Mouse (Mus musculus) MN1 (cell line): ENCODE results near the gene Ctso.

ENCODE experiments used
- DNase-seq: peaks from one replicate; pipeline ENCODE4 v3.0.0-alpha.2; 2016; ENCODE audit warnings: low spot score

Ctso gene

DNA sequence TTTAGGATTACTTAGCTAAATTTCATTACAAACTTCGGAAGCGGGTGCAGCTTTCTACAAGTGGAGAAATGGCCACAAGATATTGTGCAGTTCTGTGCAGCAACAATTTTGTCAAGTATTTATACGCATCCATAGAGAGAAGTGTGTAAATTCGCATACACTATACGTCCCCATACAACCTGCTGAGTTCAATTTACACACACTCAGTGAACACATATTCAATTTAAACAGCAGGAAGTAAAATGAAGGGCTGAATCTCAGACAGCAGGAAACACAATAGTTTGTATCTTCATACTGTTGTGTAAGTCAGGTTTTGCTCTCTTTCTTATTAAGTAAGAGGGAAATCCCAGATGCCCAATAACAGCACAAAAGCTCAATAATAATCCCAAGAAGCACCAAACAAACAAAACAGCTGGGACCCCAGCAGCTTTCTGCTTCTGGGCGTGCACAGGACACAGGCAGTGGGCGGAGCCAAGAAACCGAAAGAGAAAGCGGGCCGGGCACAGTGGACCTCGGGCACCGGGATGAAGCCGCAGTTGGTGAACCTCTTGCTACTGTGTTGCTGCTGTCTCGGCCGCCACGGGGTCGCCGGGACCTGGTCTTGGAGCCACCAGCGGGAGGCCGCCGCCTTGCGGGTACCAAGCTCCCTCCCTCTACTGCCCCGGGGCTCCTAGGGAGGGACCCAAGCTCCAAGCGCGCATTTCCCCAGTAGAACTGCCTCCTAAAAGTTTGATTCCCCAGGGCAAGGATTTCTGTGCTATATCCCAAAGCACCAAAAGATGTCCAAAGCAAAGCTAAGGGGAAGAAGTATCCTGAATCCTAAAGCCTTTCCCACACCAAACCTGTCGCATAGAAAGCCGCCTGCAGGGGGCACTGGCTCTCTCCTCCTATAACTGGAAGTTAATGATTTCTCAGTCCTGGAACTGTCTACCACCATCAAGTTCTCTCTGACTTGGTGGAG is at the start of gene Ctso:
TSS of gene Ctso (plus strand) at position 461 of the 961 bp plus-strand sequence.
- peak; percentile 88 for DNase-seq

DNA sequence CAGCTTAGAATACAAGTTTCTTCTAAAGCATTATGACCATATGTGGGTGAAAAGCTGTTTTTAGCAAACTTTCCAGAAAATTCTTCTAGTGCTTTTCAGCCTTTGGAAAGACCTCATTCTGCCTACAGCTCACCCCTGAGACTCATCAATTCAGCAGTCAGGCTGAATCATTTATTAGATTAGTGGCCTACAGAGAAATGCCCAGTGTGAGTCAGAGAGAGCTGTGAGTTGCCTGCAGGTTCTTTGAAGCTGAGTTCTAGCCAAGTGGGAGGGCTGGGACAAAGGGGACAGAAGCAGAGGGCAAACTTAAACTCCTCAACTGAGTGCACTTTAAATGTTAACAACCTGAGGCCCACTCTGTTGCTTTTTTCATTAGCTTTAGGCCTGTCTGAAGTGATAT is 48.5 kb upstream of the Ctso start:
- peak; percentile 84 for DNase-seq

DNA sequence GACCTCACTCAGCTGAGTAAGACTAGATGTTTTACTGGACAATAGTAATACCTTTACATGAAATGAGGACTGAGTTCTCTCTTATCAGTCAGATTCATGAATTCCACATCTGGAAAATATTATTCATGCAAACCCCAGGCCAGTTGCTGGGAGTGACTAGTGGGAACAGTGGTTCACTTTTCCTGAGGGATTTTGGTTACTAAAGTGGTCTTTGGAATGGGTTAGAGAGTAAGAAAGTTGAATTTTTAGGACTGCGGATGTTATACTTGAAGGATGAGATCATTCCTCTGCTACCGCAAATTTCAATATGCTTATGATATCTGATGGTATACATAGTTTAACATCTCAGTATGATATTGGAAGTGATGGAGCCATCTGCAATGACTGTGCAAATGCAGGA is 46.8 kb upstream of the Ctso start:
- no peak for DNase-seq

DNA sequence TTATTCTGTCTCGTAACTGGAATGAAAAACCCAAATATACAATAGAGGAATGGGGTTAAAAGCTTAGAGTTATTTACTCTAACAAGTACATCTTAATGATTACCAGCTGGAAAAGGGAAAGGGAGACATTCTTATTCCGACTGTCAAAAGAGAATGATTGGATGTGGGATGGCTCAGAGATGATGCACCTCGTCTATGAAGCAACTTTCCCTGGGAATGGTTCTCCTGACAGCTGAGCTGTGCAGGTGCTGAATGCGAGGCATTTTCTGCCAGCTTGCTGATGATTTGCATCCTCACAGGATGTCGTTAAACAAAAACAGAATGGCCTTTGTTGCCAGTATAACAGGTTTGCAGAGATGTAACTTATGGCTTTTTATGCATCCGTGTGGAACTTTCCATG is 43.3 kb upstream of the Ctso start:
- no peak for DNase-seq

DNA sequence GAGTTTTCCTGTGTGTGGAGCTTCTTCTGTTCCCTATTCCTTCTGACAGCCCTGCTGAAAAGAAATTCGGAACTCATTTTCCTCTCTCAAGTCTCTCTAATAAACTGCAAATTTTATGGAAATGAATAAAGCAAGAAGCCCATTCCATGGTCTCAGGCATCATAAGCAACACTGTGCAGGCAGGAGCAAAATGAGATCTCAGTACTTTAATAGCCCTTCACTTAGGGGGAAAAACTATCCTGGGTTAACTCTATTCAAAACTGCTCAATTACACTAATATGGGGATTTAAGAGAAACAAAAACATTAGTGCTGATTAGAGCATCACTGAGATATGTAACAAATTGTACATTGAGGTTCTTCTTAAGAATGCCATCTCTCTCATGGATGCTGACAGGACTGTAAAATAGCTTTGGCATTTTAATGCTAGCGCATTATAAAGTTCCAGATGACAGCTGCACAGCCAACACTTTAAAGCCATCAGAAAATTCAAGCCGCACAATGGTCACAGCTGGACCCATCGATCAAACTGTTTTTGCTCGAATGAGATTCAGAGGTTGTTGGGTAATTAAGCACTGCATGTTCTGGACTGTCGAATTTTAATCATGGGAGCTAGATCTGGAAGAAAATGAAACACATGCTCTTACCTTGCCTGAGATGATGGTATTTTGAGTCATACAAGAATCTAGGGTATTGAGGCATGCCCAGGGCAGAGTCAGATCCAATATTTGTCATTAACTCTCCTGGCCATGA is 21.9 kb upstream of the Ctso start:
- DNase-seq: no peak

DNA sequence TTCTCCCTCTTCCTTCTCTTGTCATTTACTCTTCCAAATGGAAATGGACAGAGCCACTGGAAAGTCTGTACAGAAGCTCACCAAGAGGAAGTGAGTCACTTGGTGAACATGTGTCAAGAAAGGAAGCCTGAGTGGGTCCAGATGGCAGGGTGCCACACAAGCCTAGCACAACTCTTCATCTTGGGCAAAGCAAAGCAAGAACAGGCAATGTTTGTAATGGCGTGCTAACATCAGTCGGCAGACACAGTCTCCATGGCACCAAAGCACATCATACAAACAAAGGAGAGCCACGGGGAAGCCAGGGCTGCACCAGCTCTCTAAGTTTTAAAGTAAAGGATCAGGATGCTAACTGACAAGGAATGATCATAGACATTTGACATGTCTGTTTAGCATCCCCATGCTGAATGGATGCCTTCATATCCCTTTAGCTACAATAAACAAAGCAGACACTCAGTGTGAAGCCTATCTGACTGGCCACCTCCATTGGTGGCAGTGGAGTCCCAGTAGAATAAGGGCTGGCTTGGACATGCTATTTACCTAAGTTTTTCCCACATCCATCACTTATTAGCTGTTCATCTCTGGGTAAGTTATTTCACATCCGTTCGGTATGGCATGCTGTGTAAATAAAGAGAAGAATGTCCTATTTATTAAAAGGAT is 16.2 kb upstream of the Ctso start:
- DNase-seq: peak; percentile 82

DNA sequence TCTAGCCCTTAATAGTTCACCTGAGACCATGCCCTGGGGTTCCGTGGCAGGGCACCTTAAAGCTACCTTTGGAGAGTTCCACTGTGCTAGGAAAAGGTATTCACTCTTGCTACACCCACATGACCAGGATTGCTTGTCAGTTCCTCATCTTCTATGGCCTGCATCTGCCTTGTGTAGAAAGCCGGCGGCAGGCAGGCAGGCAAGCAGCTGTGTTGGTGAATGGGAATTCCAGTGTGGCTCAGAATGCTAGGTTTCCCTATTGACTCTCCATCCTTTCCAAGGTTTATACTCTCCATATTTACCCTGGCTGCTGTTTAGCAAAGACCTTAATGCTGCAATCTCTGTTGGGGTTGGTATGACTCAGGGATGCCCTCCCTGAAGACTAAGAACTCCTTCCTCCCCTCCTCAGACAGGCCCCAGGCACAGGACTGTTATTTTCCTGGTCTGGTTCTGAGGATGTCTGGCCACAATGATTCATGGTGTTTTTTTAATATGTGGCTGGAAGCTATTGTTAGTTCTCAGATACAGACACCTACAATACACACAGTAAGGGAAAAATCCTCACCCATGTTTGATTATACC is 15.0 kb upstream of the Ctso start:
- peak; percentile 44 for DNase-seq

DNA sequence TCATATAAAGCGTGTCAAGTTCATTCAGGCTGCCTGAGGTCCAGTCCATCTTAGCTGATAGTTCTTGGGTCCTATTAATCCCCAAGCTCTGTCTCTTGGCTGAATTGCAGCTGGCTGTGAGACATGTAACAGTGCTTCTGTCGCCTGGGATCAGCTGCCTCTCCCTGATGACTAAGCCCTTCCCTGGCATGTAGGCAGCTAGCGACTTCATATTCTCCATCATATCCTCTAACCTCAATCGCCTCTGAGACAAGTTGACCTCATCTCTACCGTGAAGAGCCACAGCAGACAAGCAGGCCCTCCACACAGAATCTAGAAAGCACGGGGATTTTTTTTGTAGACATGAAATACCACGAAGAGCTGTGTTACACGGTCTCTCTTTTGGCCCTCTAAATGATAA is 14.2 kb upstream of the Ctso start:
- DNase-seq: peak; percentile 34

DNA sequence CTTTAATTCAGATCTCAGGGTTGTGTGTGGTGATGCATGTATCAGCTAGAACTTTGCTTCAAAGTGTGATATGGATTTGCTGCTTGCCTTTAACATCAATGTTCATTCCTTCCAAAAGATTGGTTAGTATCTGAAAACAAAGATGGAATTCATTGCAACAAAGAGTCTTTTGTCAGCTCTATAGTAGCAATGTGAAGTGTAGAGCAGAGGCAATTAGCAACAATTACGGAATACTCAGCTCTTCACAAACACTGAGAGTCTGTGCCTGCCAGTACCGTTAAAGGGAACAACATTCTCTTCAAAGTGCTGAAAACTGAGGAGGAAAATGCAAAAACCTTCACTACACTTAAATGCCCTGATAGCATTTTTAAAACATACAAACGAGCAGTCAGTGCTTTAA is 12.7 kb upstream of the Ctso start:
- DNase-seq: no peak

DNA sequence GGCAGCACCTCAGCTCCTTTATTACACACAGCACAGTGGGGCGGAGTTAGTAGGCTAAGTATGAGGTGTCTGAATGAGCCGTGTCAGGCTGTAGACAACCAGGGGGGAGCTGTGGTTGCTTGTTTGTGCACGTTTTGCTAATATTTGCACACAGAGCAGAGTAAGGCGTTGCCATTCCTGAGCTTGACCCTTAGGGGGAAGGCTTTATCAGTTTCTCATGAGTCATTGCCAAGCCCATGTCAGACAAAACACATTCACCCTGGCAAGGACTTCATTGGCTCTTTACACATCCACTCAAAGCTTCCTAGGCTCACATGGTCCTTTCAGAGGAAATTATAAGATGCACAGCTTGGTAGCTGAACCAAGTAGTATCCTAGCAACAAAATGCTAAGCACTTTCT is 9.5 kb upstream of the Ctso start:
- DNase-seq: no peak

DNA sequence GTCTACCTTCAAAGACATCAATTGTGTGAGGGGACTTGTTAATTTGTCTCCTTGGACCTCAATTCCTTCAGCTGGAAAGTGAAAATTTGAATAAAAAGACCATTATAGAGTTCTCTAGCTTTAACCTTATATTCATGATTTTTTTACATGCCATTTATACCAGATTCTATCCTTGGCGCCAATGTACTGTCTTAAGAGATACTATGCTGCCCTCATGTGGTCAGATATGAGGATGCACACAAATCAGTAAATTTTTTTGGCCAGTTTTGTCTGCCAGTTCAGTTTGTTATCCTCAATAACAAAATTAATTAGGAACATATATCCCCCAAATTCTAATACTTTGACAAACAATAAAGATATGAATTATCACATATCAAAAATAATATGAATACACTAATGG is 7.5 kb upstream of the Ctso start:
- DNase-seq: peak; percentile 78

DNA sequence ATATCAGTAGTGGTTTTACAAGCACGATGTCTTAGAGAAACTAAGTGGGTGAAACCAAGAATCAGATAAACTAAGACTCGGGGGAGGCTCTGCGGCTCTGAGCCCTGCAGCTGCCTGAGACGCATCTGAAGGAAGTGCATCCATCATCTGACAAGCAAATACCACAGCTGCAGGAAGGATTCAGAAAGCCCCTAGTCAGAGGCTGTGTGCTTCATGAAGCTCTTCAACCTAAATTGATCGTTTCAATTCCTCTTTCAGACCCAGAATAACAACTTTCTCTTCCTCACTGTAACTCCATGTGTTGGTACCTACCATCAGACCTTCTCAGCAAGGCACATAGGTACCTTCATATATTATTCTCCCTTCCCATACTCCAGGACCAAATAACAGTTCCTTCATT is 6.5 kb upstream of the Ctso start:
- DNase-seq: no peak

DNA sequence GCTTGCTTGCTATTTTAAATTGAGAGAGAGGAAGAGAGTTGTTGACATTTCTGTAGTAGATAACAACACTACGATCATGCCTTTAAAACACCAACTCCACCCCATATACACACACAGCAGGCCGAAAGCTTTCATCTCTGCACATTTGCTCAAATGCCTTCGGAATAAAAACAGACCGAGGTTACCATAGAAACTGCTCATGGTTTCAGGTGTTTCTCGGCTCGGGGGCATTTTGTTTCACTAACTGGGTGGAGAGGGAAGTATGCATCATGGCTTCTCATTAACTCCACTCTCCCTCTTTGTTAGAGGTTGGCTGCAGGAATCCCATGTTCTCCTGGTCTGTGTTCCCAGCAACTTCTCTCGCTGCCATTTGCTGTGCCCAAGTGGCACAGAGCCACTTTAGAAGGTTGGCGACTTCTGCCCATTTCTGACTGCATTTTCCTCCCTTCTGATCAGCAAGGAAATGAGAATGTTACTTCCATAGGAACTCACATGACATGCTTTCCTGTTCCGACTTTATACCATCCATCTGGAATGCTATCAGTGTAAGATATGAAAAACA is 5.6 kb upstream of the Ctso start:
- DNase-seq: no peak

DNA sequence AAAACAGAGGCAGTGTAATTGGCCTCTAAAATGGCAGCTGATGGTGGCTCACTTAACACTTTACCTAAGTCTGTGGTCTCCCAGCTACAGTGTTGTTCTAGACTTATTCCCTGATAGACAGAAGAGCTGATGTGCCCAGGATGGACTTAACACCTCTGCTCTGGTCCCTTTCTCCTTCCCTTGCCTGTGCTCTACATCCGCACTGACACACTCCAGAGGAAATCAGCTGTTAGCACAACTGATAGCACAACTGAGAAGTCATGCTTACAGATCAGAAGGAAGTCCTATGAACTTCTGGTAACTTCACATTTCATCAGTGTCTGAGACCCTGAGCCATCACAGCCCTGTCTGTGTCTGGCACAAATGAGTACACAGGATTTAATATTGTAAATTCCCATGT is 3.3 kb upstream of the Ctso start:
- DNase-seq: no peak

DNA sequence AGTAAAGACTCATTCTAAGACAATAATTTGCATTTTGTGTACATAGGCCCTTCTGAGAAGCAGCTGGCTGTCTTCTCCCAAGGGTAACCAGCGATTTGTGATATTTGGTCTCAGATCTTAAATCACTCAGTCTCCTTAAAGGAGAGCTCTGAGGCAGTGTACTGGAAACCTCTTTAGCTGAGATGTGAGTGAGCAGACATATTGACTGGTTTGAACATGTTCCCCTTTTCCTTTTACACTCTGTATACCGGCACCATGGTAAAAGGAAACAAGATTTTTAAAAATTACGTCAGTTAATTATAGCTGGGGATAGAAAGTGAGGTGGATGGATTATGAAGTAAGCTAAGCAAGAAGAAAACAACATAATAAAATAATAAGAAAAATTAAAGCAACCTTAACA is 706 bp upstream of the Ctso start:
- DNase-seq: no peak

DNA sequence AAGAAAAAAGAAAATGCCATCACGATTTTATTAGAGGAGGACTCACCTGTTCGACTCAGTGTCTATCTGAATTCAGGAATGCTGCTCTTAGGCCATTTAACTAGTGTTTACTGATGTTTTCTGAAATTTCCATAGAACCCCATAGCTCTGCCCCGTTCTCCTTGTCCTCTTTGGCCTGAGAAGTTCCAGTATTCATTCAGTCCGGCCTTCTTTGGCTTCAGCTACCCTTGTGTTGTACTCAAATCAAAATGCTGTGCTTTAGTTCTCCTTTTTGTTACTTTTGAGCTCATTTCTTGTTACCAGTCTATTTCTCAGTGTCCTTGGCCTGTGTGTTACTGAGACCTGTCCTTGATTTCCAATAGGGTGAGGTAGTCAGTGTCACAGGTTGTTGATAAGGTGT is 947 bp downstream of the Ctso start:
- no peak for DNase-seq

DNA sequence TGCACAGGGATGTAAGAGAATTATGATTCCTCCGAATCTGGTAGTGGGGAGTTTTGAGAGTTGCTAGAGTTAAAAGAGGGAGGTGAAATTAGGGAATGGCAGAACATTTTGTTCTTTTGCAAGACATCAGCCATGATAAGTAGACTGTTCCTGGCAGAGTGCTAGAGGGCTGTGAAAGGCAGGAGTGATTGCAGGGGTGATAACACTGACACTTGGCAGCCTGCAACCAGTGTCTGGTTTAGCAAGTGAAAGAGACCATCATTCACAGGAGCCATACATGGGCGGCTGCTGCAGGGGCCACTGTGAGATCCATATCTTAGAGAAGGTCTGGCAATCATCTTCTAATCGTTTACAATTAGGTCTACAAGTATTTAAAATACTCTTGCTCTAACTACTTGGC is 6.5 kb downstream of the Ctso start:
- DNase-seq: peak; percentile 71

DNA sequence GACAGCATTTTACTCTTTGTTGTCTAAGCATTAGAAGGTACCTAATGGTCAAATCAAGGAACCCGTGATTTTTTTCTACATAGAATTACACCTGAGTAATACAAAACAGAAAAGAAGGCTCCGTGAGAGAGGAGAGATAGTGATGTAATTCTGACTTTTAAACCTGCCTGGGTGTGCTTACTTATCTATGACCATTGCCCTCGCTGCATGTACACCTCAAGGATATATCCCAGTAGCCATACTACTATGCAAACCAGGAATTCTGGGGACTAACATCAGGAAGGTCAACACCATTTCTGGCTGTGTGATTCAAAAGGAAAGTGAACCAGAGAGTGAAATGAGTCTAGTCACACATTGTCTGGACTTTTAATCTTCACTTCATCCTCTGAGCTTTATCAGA is 9.9 kb downstream of the Ctso start:
- DNase-seq: no peak

DNA sequence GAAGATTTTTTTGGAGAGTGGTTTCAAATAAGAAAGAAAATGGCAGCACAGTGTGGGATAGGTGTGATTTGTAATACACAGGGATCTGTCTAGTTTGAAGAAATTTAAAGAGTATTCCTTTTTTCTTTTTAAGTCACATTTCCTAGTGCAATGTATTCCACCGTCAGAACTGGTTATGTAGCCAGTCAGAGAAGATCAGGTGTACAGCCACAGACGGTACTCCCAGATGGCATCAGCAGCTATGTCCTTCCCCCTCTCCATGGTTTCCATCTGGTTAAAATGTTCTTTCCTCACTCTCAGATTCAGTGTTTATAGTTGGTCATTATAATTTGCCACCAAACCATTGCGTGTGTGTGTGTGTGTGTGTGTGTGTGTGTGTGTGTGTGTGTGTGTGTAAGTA is 10.7 kb downstream of the Ctso start:
- DNase-seq: no peak

DNA sequence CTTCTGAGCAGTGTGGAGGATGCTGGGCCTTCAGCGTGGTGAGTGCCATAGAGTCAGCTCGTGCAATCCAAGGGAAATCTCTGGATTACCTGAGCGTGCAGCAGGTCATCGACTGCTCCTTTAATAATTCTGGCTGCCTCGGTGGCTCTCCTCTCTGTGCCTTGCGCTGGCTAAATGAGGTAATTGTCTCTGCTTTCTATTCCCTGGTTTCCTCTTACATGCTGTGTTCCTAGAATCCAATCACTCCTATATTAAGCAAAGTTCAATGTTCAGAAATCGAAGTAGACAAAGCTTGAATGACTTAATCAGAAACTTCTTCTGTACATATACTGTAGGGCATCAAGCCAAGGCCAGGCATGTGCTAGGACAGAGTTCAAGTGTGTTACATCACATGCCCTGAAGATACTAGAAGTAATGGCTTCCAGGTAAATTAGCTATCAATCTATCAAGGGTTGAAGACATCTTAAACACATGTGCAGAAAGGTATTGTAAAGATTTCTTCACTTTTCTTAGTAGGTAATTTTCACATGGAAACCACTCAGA is 12.5 kb downstream of the Ctso start:
- no peak for DNase-seq

DNA sequence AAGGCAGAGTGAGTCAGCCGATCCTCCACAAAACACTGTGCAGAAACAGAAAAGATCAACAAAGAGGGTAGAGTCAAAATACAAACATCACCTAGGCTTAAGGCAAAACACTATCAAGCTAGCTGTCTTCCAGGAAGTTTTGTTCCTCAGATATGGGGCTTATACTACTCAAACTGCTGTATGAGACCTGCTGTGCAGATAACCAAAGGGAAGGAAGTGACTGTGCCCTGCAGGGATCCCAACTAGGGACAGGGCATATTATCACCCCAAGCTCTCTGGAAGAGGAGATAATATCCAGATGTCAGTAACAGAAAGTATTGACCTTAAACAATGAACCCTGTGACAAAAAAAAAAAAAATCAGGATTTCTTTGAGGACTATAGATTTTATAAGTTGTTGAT is 16.6 kb downstream of the Ctso start:
- no peak for DNase-seq

DNA sequence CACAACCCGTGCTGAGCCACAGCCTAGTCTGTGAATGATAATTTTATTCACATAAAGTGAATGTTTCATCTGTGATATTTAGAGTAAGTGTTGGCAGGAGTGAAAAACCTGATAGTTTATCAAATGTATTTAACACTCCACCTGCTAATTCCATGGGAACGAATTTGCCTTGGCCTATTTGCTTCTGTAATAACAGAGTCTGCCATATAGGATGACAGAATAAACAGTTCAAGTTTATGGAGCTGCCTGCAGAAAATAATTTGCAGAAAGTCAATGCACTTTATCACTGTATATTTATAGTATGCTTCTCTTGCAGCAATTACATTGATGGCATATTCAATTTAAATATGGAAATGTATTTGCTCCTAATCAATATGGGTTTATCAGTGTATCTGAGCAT is 19.4 kb downstream of the Ctso start:
- no peak for DNase-seq
